Mouse (Mus musculus) adrenal gland, postnatal 4 days (tissue): Measurements from ENCODE around the gene Pphln1. TPM values are rescaled to one million over a fixed set of nuclear protein-coding genes. Genes with fewer than 3 reads are reported as not detected.
A peak's percentile ranks its signal among the peaks of the same experiment; 100 is the strongest.
"Not testable (repeated sequence)": the region's sequence is repeated elsewhere in the genome, so short reads cannot be mapped to it uniquely, and the experiment has no call there.

ENCODE experiments used
- DNase-seq, 2 experiments: peaks; one replicate each; pipeline ENCODE4 v3.0.0; 2021 to 2022; ENCODE audit warnings: low spot score in 2 of 2, mixed read lengths in 2 of 2
- long read RNA-seq, 2 experiments: library from polyadenylated mRNA; stranded (forward); transcript quantifications; one replicate each; pipeline ENCODE4 v2.0.0; 2021
- total RNA-seq, 2 experiments: library from RNA; stranded (reverse); gene quantifications; 2 replicates each; pipeline ENCODE4 v1.2.3; 2021

Gene Pphln1
- 10 to 100 TPM; 40.6 to 44.6 TPM for total RNA-seq
- long read RNA-seq, experiment 1, partial matches to known transcripts: 0 of 11 reads
- long read RNA-seq, experiment 1, other reads (novel, unspliced or antisense): 10 of 11 reads
- long read RNA-seq, experiment 2, partial matches to known transcripts: 0 of 13 reads
- long read RNA-seq, experiment 2, other reads (novel, unspliced or antisense): 10 of 13 reads

GRCm38 (mm10) chr15:93397826-93398698, at the start of gene Pphln1, which contains the start of gene Zcrb1:
Gene Pphln1 (plus strand): TSS chr15:93398350.
Gene Zcrb1 (minus strand): TSS chr15:93398334.
- DNase-seq: peak; percentile 59 to 67

GRCm38 (mm10) chr15:93358346-93359095, 39.6 kb upstream of the Pphln1 start:
- DNase-seq: no peak

GRCm38 (mm10) chr15:93365561-93365960, 32.6 kb upstream of the Pphln1 start:
- DNase-seq: no peak

DNA sequence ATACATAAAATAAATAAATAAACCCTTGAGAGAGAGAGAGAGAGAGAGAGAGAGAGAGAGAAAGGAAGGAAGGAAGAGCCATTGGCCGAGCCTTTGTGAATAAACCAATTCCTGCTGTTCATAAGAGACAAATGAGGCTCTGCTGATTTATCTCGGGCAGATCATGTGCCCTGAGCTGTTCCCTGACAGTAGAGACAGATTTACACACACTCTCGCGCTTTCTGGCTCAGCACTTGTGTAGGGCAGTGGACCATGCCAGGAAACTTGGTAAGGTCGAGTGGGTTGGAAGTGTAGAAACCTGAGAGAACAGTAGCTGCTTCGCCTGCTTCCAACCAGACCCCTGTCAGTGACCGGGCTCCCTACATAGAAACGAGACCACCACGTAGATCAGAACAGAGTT, 29.6 kb upstream of the Pphln1 start:
- no peak for DNase-seq

- DNase-seq: no peak
Observed at GRCm38 (mm10) chr15:93371838-93372237, 26.3 kb upstream of the Pphln1 start.

DNA sequence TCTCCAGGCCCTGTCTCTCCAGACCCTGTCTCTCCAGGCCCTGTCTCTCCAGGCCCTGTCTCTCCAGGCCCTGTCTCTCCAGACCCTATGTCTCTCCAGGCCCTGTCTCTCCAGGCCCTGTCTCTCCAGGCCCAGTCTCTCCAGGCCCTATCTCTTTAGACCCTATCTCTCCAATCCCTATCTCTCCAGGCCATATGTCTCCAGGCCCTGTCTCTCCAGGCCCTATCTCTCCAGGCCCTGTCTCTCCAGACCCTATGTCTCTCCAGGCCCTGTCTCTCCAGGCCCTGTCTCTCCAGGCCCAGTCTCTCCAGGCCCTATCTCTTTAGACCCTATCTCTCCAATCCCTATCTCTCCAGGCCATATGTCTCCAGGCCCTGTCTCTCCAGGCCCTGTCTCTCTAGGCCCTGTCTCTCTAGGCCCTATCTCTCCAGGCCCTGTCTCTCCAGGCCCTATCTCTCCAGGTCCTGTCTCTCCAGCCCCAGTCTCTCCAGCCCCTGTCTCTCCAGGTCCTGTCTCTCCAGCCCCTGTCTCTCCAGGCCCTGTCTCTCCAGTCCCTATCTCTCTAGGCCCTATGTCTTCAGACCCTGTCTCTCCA, 25.5 kb upstream of the Pphln1 start:
- not testable (repeated sequence) for DNase-seq

DNA sequence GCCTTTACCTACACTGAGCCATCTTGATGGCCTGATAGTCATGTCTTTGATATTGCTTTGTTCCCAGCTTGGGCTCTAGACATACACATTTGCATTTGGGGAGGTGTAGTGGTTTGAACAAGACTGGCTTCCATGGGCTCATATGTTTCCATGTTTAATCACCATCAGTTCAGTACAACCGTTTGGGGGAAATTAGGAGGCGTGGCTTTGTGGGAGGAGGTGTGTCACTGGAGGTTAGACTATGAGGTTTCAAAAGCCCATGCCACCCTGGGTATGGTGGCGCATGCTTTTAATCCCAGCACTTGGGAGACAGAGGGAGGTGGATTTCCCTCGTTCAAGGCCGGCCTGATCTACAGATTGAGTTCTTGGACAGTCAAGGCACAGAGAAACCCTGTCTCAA, 22.5 kb upstream of the Pphln1 start:
- DNase-seq: no peak

- DNase-seq: no peak
Observed at GRCm38 (mm10) chr15:93379177-93379576, 19.0 kb upstream of the Pphln1 start.

DNA sequence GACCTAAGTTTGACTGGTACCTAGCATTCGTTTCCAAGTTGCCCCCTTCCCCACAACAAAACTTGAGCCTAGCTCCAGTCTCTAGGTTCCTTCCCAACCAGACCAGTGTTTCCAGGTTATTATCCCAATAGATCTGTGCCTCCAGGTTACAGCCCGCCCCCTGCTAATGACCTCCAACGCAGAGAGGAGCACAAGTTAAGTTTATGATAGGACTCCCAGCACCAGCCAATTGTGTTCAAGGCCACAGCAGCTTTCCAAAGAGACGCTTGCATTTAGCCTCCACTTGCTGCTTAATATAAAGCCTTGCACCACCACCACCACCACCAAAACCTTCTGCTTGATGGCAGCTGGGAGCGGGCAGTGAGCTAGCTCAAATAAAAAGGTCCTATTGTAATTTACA, 16.8 kb upstream of the Pphln1 start:
- no peak for DNase-seq

GRCm38 (mm10) chr15:93397269-93397668, 881 bp upstream of the Pphln1 start:
- DNase-seq: no peak

GRCm38 (mm10) chr15:93398699-93399540, 770 bp downstream of the Pphln1 start:
- no peak for DNase-seq

GRCm38 (mm10) chr15:93401446-93401845, 3.3 kb downstream of the Pphln1 start:
- DNase-seq: no peak

GRCm38 (mm10) chr15:93402730-93403129, 4.6 kb downstream of the Pphln1 start:
- DNase-seq: no peak

DNA sequence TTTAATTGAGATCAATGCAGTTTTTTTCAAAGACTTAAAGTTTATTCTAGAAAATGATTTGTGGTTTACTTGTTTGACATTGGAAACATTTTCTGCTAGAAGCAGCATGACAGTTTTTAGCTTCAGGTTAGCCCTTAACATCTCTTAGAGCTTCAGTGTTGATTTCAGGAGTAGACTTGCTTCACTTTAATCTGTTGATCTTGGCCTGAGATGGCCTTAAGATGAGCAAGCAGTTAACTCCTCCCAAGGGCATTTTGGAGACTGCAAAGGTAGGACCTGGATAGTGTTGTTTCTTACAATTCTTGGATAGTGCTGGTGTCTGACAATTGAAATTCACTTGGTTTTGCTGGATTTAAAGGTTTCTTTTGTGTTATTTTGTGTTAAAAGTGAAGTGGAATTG, 6.7 kb downstream of the Pphln1 start:
- no peak for DNase-seq

DNA sequence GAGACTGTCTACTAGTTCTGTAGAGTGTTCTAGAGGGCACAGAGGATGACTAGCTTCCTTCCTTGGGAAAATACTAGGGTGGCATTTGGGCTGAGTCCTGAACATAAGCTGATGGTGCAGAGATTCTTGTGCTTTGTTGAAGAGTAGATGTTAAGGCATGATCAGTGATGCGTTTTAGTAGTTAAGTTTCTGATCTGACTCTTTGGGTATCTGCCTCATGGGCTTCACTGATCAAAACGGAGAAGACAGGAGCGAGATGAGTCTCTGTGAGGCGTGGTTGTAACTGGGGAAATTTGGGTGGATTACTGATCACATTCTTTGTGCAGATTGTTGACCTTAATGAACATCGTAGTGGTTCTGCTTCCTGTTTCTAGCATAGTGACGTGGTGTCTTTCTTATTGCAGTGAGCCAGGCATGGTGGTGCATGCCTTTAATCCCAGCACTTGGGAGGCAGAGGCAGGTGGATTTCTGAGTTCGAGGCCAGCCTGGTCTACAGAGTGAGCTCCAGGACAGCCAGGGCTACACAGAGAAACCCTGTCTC, 7.4 kb downstream of the Pphln1 start:
- no peak for DNase-seq

GRCm38 (mm10) chr15:93406492-93406891, 8.3 kb downstream of the Pphln1 start:
- no peak for DNase-seq

DNA sequence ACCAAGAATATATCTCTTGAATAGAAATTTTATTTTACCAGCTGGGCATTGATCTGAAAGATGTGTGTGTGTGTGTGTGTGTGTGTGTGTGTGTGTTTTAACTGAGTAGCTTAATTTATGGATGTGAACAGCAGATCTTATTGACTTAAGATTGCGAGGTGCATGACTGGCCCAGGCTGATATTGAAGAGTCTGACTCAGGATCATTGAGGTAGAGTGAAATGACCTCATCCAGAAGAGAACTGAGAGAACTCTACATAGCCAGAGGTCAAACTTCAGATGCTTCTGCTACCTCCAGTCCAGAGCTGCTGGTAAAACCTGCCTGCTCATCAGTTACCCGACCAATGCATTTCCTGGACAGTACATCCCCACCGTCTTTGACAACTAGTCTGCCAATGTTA, 14.3 kb downstream of the Pphln1 start:
- DNase-seq: no peak

DNA sequence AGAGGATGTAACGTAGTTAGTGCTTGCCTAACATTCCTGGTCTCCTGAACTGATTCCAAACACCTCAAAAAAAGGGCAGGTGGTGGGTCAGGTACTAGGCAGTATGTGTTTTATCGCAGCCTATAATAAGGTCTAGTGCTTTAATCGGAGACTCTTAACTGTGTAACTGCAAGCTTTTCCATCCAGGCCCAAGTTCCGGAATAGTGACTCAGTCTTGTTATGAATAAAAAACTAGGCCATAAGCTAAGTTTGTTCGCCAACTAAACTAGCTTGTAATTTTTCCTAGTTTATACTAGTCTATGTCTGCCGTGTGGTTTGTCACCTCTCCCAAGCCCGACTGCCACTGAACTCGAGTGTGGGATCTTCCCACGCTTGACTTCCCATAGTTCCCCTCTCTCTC, 16.3 kb downstream of the Pphln1 start:
- DNase-seq: no peak

DNA sequence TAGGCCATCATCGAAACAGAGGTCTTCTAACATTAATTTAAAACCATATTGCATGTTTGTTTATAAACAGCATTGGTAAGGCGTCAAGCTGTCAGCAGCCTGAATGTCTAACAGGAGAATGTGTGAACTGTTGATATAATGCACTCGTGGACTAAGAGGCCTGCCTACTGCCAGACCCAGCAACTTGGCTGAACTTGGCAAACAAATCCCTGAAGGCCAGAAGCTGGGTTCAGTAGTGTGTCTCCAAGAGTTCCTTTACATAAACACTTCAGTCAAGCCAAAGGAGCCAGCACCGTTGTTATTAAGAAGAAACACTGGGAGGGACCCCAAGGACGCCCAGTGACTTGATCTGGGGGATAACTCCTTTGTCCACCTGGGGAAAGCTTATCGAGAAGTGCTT, 18.1 kb downstream of the Pphln1 start:
- no peak for DNase-seq

- no peak for DNase-seq
Observed at GRCm38 (mm10) chr15:93420596-93420995, 22.4 kb downstream of the Pphln1 start.
